Mouse (Mus musculus) liver, adult (tissue): ENCODE measurements around the gene Cnot3.

Experiments used
- GATA4 ChIP-seq: IDR thresholded peaks from 2 replicates; pipeline ENCODE4 v1.6.1; 2014; ENCODE audit warnings: mild to moderate bottlenecking, low read length; ENCODE audit not compliant: insufficient replicate concordance

The Cnot3 gene

DNA sequence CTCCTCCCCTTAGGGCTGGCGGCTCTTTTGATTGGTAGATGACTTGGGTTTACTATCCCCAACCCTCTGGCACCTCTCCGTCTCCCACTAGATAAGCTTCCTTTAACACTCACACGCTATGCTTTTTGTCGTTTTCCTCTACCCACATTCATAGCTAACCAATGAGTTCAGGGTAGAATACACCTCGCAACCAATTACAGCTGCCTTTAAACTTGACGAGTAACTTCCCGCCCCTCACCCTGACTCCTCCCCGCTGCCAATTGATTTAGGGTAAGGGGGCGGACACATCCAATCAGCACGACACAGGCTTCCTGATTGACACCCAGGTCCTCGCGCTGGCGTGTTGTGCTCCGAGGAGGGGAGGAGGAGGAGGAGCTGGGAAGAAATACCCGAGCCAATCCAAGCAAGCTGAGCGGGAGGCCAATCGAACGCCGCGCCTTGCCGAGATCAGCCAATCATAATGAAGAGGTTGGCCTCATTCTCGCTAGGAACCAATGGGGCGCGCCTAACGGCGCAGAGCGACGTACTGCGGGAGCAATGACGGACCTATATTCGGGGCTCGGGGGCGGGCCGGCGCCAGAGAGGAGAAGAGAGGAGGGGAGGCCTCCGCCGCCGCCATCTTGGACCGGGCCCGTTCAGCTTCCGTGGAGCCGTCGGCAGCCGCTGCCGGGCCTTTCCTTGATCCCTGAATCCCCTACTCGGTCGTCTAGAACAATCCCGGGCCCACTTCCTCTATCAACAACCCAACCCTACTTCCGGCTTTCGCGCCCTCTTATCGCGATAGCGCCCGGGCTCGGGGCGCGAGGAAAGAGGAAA is at the start of gene Cnot3:
TSS of gene Cnot3 (plus strand) at position 597 of the 816 bp plus-strand sequence.
- TF ChIP-seq GATA4: 0 out of 2 replicates have a peak, but pooled peaks have one; percentile 40

DNA sequence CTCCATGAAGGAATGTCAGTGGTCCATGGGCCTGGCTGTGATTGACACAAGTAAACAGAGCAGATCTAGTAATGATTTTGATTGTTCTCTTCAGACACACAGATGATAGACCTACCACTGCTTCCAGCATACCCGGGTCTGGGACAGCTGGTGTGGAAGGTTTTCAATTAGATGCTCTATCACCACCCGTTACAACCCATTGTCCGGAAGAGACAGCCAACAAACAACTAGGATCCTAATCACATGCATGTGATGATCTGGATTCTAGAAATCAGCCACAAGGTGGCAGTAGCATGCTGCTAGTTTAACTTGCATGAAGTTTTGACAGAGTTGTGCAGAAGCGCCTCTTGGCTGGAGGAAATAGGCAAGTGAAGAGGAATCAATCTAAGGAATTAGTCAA is 43.9 kb upstream of the Cnot3 start:
- TF ChIP-seq GATA4: no peak

DNA sequence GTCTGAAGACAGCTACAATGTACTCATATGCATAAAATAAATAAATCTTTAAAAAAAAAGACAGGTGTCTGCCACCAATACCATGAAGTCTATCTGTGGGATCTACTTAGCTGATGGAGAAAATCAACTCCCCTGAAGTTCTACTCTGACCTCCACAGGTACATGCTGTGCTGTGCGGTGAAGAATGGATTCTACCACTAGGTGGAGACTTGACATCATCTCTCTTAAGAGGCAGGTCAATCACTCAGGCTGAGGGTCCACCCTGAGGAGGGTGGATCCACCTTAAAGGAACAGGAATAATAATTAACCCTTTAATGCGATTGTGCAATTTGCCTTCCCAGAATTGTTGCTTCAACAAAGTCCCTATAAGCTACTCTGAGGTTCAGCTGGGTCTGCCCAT is 38.3 kb upstream of the Cnot3 start:
- TF ChIP-seq GATA4: no peak

DNA sequence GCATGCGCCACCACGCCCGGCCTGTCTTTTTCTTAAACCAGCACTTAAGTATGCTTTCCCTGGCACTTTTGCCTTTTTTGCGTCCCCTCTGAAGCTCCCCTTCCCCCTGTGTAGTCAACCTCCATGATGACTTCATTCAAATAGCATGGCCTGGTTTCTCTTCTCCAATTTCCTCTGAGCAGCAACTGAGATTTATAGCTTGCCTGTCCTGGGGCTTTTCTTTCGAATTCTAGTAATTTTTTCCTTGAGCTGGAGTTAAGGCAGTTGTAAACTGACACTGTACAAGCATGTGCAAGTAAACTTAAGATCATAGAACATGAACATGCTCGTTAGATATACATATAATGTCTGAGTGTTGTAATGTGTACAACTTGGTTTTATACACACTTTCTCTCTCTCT is 37.7 kb upstream of the Cnot3 start:
- TF ChIP-seq GATA4: no peak

DNA sequence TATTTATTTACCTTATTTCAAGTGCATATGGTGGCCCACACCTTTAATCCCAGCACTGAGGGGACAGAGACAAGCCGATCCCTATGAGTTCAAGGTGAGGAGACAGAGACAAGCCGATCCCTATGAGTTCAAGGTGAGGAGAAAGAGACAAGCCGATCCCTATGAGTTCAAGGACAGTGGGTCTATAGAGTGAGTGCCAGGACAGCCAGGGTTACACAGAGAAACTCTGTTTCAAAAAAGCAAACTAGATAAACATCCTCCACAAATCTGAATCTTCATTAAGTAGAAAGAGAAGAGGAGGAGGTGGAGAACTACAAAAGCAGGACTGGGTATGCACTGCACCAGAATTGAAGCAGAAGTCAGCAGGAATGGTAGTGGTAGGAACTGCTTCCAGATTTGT is 36.4 kb upstream of the Cnot3 start:
- TF ChIP-seq GATA4: no peak

DNA sequence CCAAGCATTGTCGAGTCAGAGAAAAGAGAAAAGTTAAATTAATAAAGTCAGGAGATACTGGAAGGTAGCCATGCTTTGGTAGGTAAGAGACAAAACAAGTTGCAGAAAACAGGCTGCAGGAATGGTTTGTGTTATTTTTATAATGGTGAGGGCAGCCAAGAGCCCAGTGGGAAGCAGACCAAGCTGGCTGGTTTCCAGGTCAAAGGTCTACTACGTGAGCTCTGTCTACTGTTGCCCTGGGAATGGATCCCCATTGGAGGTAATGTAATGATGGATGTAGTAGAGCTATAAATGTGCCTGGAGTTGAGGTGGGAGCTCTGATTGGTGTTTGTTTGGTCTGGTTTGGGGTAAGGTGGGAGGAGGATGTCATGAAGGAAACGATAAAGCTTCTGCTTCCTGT is 36.0 kb upstream of the Cnot3 start:
- TF ChIP-seq GATA4: no peak

DNA sequence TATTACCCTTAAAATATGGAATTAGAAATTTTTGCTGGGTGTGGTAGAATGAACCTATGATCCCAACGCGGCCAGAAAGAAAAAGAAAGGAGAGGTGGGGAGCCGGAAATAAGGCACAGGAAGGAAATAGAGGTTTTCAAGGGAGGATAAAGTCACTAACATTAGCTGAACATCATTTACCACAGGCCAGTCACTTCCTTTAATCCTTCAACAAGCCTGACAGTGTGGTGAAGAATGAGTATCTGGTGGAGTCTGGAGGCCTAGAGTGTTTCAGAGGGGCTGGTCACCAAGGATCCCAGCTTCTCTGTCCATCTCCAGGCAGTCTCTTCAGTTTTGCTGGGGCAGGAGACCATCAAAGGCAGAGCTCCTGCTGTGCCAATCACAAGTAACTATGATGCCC is 34.6 kb upstream of the Cnot3 start:
- TF ChIP-seq GATA4: no peak

DNA sequence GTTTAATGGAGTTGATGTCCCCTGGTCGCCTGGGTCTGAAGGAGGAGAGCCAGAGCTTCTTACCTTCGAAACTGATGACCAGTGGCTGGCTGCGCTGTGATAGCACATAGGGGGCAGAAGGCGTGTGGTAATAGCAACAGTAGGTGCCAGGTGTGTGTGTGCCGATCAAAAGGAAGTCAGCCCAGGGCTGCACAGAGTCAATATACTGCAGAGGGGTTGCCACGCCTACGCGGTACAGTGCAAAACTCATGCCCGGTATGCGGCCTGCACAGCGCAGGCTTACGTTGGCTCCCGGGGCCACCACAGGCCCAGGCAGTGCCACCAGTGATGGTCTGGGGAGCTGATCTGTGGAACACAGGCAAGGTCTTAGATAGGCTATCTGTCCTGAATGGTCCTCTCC is 34.1 kb upstream of the Cnot3 start:
- TF ChIP-seq GATA4: no peak

DNA sequence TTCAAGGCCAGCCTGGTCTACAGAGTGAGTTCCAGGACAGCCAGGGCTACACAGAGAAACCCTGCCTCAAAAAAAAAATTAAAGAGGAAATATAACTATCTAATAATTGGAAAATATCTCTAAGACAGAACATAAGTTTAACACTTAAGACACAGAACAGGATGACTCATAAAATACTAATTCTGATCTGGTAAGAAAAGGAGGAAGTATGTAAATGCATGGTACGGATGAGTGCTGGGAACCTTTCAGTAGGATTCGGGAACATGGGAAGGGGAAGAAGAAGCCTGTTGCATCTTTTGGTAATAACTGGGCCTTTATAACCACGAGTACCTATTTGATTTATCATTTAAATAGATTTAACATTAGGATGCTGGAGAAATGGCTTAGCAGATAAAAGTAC is 31.0 kb upstream of the Cnot3 start:
- no peak for TF ChIP-seq GATA4

DNA sequence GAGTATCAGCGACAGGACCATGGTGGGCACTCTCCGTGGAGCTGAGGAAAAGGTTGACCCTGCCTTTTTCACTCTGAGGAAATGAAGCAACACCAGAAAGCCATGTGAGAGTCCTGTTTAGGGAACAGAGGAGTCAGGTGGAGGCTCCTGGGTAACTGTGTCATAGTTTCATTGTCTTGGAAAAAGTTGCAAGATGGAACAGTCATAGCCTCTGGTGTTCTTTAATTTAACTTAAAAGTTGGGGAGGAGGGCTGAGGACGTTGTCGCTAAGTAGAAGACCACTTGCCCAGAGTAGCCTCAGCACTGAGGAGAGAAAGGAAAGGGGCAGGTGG is 29.0 kb upstream of the Cnot3 start, which contains the start of gene Oscar:
TSS of gene Oscar (minus strand) at position 101 of the 332 bp plus-strand sequence.
- no peak for TF ChIP-seq GATA4

DNA sequence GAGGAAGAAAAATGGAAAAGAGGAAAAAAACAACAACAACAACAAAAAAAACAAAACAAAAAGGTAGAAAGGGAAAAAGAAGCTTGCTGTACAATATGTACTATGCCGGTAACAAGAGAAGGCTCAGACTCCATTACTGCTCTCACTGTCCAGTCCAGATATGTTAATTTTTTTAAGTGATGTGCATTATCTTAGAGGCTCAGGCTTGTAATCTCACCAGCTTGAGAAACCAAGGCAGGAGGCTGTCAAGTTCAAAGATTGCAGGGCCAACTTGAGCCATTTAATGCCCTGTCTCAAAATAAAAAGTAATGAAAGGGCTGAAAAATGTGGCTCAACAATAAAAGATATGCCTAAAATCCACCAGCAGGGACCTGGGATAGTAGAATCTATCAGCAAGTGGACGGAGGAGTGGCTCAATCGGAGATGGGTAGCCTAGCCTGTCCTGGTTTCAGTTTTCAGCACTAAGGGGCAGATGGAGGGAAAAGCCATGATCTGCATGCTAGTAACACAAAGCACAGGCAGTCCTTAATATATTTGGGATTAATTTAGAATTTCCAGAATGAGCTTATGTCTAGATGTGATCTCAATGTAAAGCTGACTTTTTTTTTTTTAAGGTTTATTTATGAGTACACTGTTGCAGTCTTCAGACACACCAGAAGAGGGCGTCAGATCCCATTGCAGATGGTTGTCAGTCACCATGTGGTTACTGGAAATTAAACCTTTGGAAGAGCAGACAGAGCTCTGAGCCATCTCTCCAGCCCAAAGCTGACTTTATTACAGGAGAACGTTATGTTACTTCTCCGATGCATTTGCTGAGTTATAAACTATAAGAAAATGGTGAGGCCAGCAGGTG is 28.5 kb upstream of the Cnot3 start:
- no peak for TF ChIP-seq GATA4

DNA sequence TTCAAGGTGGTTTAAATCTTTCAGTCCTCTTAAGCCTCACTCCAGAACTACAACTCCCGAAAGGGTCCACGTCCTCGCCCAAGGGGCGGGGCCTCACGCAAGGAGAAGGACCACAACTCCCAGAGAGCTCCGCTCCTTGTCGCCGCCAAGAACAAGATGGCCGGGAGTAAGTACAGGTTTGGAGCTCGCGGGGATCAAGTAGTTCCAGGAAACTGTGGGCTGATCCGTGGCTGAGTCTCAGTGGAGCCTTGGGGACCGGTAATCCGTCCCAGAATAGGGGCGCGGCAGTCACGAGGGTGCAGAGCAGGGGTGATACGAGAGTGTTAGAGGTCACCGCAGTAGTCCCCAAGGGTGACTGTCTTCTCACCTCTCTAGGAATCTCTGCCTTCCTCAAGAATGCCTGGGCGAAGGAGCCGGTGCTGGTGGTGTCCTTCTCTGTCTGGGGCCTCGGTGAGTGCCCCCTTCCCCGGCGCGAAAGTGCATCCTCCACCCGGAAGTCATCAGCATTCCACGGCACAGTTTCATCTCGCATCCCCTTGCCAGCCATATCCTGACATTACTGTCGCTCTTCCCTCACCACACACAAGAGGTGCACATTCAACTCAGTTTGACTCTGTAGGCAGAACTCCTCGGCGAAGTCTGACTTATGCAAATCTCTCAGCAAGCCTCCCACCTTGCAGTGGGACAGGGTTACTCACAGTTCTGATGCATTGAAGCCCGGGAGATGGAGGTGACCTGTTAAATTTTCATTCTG is 27.6 kb upstream of the Cnot3 start, which contains the start of gene Ndufa3:
TSS of gene Ndufa3 (plus strand) at position 132 of the 754 bp plus-strand sequence.
- TF ChIP-seq GATA4: no peak

DNA sequence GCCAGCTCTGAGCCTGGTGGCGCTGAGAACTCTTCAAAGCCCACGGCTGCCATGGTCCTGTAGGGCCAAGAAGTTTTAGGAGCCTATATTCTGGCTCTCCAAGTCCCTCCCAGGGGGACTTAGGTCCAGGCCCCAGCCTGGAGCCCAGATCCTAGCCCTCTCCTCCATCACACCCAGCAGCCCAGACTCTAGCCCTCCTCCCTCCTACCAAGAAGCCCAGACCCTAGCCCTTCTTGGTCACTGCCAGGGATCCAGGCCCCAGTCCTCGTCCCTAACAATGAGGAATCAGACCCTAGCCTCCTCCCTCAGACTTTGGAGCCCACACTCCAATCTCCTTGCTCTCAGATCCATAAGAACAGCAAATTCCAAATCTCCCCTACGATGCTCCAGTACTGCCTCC is 16.0 kb upstream of the Cnot3 start:
- TF ChIP-seq GATA4: no peak

DNA sequence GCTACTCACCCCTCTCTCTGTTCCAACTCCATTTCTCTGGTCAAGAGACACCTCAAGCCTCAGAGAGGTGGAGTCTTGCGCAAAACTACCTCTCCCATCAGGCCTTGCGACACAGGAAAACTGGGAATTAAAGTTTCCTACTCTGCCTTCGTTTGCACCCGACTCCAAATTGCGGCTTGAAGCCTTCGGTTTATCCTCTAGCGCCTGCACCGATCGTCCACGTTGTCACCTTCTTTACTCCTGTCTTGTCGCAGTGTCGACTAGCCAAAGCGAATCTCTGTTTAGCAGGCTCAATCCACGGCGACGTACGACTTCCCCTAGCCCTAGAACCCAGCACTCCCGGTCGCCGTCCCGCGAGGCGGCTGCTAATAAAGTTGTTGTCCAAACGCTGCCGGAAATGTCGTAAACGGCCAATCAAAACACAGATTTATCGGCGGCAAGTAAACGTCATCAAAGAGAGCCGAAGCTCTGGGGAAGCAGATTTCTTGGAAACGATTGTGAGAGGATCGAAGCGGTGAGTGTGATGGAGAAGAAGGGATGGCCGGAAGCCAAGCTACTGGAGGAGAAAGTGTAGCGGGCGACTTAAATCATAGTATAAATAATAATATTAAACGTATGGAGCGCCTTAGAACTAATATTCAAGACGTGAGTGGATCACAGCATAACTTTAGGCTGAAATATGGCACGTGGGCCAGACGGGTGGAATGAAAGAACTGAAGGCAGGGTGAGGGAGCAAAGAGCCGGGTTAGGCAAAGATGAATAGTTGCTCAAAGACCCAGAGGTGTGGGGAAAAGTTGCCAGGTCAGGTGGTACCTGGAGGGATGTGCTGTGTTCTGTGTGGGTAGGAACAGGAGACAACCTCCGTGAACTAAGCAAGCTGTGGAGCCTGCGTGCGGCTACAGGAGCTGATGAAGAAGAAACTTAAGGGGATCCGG is 15.3 kb upstream of the Cnot3 start, which contains the start of the genes Tfpt and Prpf31:
TSS of gene Tfpt (minus strand) at position 387 of the 935 bp plus-strand sequence.
TSS of gene Prpf31 (plus strand) at position 443 of the 935 bp plus-strand sequence.
- peak; percentile 55; the same call in 1 of the 2 replicates for TF ChIP-seq GATA4

DNA sequence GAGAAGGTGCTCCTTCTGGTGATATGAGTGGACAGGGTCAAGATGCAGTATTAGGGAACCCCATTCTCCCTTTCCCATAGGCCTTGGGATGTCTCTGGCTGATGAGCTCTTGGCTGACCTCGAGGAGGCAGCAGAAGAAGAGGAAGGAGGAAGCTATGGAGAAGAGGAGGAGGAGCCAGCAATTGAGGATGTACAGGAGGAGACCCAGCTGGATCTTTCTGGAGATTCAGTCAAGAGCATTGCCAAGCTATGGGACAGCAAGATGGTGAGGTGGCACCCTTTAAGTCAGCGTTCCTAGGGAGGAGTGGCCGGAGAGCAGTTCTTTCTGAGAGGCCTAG is 14.6 kb upstream of the Cnot3 start:
- no peak for TF ChIP-seq GATA4

DNA sequence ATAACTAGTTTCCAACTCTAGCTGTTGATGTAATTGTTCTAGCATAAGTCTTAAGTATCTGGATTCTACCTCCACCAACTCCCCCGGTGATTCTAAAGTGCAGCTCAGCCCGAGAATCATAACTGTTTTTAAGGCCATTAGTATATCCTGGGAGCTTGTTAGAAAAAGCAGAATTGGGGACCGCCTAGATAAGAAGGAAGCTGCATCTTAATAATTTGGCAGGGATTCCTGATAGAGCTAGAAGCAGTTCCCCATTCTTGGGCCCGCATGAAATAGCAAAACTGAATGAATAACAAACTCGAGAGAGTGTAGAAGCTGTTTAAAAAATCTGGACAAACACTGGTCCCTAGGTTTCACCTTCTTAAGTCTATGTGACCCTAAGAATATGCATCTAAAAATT is 1.7 kb upstream of the Cnot3 start:
- no peak for TF ChIP-seq GATA4
